Mouse (Mus musculus) cerebellum, adult 9-10 months (tissue): ENCODE results near the gene Iba57.

Experiments used
- DNase-seq: peaks from one replicate; pipeline ENCODE4 v3.0.0; 2022

Gene Iba57

GRCm38 (mm10) chr11:59131348-59131919, 32.1 kb downstream of the Iba57 start:
- no peak for DNase-seq

DNA sequence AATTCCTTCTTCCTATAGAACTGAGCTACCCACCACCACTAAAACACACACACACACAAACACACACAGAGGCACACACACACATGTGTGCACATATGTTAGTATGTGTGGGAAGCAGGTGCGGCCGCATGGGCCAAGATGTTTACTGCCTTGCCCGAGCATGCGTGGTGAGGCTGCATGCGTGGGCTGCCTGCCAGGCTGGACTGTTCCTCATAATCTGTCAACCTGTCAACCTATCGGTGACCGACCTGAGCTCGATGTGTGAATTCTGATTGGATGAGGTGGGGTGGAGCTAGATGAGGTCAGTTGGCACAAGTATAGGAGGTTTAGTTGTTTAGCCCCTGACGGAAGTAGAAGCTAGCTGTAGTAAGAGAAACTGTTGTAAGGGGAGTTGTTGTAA, 32.8 kb downstream of the Iba57 start:
- DNase-seq, result no peak

- DNase-seq, result no peak
These were observed 57.6 kb downstream of the Iba57 start for GRCm38 (mm10) chr11:59105945-59106344.
